Mouse (Mus musculus) urinary bladder, adult 18-20 months (tissue): Measurements from ENCODE around the gene Fgr.
"Not testable (repeated sequence)": the region's sequence is repeated elsewhere in the genome, so short reads cannot be mapped to it uniquely, and the experiment has no call there.

ENCODE experiments used
- DNase-seq, 2 experiments: peaks; one replicate each; pipeline ENCODE4 v3.0.0; 2022; ENCODE audit warnings: low spot score in 2 of 2, mixed read lengths in 2 of 2

The Fgr gene

GRCm38 (mm10) chr4:132983664-132984512 is 10.0 kb downstream of the Fgr start:
- no peak for DNase-seq

DNA sequence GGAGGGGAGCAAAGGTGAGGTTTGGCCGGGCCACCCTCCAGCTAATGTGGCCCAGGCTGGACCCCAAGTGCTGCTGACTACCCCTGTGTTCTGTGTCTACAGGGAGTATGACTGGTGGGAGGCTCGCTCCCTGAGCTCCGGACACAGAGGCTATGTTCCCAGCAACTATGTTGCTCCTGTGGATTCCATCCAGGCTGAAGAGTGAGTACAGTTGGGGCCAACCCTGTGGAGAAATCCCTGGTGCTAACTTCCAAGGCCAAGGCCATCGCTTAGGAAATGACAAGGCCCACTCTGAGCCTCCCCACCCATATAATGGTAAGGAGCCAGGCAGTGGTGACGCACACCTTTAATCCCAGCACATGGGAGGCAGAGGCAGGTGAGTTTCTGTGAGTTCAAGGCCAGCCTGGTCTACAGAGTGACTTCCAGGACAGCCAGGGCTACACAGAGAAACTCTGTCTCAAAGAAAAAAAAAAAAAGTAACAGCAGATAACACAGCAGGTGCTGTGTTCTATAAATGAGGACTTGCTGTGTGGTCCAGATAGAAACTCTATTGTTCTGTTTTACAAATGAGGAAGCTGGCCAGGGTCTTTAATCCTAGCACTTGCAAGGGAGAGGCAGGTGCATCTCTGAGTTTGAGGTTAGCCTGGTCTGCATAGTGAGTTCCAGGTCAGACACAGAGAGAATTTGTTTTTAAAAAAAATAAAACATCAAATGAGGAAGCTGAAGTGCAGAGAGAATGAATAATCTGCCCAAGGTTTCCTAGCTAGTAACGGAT is 14.9 kb downstream of the Fgr start:
- DNase-seq: no peak

DNA sequence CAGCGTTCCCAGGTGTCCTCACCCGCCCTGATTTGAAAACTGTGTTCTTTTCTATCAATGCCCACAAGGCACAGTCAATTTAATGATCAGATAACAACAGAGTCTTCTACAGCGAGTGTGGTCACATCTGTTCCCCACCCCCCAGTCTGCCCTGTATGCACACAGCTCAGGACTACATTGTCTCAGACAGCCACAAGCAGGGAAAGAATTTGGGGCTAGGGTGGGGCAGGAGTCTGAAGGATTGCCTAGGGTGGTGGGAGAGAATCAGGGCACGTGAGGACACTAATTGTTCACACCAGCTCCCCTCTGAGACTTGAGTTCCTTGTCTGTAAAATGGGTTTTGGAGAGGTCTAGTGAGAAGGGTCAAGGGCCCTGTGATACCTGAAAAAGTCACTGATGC is 19.7 kb downstream of the Fgr start:
- DNase-seq: no peak

DNA sequence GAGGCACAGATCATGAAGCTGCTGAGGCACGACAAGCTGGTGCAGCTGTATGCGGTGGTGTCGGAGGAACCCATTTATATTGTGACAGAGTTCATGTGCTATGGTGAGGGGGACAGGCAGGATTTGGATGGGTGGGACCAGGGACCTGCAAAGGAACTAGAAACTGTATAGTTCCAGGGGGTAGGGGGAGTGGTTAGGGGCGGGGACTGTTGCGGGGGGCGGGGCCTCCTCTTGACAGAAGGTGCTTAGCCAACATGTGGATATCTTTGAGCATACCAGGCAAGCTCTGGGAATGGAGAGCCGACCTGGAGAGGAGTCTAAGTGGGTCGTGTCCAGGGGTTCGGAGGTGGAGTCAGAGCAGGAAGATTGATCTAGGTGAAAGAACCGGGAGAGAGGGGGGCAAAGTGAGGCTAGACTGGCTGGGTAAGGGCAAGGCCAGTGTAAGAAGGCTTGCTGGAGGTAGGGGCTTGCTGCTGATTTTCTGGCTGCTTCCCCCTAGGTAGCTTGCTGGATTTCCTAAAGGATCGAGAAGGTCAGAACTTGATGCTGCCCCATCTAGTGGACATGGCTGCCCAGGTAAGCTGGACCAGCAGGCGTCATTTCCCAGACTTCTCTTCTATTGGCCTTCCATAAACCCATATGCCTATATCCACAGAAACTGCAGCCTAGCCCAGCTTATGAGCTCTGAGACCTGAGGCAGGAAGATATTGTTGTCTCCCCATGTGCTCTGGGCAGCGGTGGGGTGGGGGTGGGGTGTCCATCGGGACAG is 23.8 kb downstream of the Fgr start:
- no peak for DNase-seq

- no peak for DNase-seq
These were observed 29.0 kb downstream of the Fgr start for GRCm38 (mm10) chr4:133002896-133003295.

GRCm38 (mm10) chr4:133003316-133004018 is 29.6 kb downstream of the Fgr start:
- no peak for DNase-seq

DNA sequence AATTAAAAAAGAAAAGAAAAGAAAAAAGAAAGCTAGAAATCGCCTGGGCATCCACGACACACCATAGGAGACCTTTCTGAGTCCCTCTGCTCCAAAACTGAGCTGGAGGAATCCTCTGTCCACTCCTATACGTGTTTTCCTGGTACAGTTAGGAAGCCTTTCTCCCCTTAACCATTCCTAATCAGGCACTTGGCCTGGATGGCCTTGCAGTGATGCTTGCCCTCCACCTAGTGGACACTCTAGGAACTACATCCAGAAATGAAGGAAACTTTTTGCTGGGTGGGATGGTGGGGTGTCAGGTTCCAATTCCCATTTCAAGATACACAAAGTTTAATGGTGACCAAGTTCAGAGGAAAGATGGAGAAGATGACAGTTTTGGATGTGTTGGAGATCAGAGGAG is 31.3 kb downstream of the Fgr start:
- DNase-seq: peak in 1 of 2 experiments; percentile 44

- not testable (repeated sequence) for DNase-seq
These were observed 32.1 kb downstream of the Fgr start for GRCm38 (mm10) chr4:133005885-133006451.

GRCm38 (mm10) chr4:133007513-133008380 is 33.9 kb downstream of the Fgr start:
- DNase-seq: no peak

DNA sequence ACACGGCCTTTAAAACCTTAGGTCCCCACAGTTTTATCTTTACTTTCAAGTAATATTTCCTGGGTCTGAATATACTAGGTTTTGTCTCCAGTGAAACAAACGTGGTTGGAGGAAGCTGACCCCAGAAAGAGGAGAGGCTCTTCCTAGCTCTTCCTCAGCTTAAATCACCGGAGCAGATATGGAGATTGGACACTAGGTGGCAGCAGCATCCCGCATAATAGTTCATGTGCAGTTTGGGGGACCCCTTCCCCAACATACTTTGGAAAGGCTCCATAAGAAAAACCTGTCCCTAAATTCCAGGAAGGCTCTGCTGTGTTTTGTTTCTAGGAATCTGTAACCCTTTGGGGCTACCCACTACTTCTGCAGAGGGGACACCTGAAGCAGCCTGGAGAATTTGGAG is 35.2 kb downstream of the Fgr start:
- no peak for DNase-seq

DNA sequence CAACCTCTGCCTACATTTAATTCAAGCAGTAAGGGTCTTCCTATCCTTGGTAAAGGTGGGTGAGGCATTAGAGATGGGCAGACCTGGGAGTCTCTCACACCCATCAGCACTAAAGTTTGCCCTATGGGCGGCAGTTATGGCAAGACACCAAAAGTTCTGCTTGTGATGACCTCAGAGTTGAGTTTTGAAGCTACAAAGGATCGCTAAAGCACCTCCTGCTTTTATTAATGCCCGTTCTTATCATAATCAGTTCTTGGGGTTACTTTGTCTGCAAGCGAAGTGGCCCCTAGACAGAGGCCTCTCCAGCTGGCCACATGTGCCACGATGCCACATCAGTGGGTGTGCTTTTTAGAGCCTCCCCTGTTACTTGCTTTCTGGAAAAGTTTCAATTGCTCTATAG is 35.8 kb downstream of the Fgr start:
- no peak for DNase-seq

DNA sequence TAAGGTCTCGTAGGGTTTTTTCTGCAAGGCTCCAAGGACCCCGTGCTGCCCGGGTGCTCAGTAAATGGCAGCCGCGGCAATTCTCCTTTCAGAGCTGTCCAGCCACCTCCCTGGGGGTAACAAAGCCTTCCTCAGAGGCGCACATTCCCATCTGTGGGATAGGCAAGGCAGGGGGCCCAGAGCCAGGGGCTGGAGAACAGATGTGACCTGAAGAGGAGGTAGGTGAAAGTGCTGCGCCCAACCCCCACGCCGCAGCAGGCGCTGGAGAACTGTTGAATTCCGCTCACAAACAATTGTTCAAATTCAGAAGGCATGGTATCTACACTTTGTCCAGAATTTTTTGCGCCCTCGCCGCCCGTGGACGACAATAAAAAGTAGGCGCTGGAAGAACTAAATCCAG is 36.7 kb downstream of the Fgr start:
- DNase-seq: no peak

- peak; percentile 89 to 92 for DNase-seq
These were observed 37.3 kb downstream of the Fgr start, which contains the start of gene Ahdc1 for GRCm38 (mm10) chr4:133011028-133011820. Gene Ahdc1 (plus strand): TSS chr4:133011260.

DNA sequence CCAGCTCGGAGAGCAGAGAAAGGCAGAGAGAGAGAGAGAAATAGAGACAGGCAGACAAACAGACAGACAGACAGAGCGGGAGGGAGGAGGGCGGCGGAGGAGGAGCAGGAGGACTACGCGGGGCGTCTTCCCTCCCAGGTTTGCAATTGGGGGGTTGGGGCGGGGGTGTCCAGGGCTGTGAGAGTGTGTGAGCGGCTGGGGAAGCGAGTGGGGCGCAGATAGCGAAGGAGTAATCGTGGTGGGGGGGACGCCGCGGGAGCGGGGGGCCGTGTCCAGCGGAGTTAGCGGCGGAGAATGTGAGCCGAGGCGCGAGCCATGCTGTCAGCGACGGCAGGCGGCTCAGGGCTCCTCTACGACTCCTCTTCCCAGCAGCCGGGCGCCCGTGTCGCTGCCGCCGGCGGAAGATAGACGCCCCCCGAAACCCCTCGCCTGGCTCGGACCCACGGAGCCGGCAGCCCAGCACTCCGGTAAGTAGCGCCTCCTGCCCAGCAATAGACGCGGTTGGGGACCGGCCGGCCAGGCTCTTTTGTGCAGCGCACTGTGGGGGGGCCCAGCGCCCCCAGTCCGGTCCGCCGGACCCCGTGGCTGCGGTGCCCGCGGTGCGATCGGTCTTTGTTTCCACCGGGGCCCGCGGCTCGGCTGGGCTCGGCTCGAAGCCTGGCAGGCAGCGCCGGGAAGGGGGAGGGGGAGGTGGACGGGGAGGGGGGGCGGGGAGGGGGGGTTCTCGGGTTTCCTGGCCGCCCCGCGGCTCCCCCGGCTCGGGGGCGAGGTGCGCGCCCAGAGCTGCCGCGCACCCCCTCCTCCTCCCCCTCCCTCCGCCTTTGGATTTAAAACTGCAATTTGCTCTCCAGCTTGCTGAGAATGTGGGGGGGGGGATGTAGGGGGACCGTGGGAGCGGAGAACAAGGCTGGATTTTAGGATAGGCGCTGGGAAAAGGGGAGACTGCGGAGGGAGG is 38.2 kb downstream of the Fgr start:
- DNase-seq: peak; percentile 31 to 39

DNA sequence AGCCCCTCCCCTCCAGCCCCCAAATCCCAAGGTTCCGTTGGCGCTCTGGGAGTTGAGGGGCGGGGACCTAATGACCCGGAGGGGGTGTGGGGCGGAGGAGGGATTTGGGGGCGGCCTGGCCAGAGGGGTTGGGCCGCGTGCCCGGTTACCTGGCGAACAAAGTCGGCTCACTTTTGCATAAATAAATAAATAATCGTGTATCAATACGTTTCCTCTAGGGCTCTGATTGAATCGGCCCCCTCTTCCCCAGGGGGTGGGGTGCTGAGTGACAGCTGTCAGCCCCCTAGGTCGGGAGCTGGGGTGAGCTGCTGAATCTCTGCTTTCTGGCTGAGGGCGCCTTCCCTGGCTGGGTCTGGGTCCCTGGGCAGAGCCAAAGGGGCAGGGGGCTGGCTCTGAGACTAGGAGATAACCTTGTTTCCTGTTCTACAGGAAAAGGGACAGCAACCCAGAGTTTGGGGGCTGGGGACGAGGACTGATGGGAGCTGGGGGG is 38.9 kb downstream of the Fgr start:
- peak in 1 of 2 experiments; percentile 37 for DNase-seq

DNA sequence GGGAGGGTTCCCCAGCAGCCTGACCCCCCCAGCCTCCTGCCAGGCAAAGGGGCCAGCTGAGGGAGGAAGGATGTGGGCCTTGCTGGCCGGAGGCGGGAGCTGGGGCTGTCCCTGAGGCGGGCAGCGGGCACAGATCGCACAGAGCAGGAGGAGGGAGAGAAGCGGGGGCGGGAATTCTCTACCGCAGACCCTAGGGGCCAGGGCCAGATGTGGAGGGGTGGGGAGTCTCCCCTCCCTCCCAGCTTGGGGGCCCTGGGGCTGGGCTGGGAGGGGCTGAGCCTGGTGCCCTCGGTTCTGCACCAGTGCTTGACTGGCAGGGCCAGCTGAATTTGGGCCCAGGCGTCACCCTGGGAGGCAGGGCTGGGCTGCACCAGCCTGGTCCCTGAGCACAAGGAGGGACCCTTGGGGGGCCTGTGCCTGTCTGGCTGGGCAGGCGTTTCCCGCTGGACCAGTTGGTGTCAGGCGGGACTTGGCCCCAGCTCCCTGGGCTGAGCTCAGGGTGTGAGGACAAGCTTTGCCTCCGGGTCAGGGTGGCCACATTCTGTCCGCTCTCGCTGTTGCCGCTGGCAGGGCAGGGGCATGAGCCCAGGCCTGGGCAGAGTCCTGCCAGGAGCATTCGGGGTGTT is 39.5 kb downstream of the Fgr start:
- peak; percentile 52 to 64 for DNase-seq

GRCm38 (mm10) chr4:133014088-133014487 is 40.2 kb downstream of the Fgr start:
- no peak for DNase-seq
